Mouse (Mus musculus): ENCODE data around the gene Rps11. TPM values are rescaled to one million over a fixed set of nuclear protein-coding genes. Genes with fewer than 3 reads are reported as not detected.
A peak's percentile ranks its signal among the peaks of the same experiment; 100 is the strongest.
"Not testable (repeated sequence)": the region's sequence is repeated elsewhere in the genome, so short reads cannot be mapped to it uniquely, and the experiment has no call there.

Rps11 gene
- total RNA-seq (2014; rRNA removed) (1,069 and 1,136 TPM in 2 replicates), polyA plus RNA-seq (2015; fragmentation: Nextera tagmentation; extraction: Ambion mirVana) (671 and 697 TPM in 2 replicates)

- no peaks in the 10 kb centered on the region for H3K27me3 ChIP-seq (ENCODE audit: insufficient read depth, low read length)
- peaks cover 47% of the 10 kb centered on the region for H3K36me3 ChIP-seq (ENCODE audit: insufficient read depth, low read length)
- peak within 1 kb of the TSS; percentile 84 for H3K4me3 ChIP-seq (ENCODE audit: low read depth, low read length)
- H3K27ac ChIP-seq (ENCODE audit: low read depth, low read length), result peak within 1 kb of the TSS; percentile 92
- H3K9me3 ChIP-seq (ENCODE audit: low read length), result no peaks in the 10 kb centered on the region
- peak within 1 kb of the TSS; percentile 99 for H3K9ac ChIP-seq (replicated peaks; ENCODE audit: low read length, poor library complexity, severe bottlenecking)
- TF ChIP-seq CTCF (IDR thresholded peaks at IDR 0.05), result no peak; the same call in 1 of the 2 replicates
- WGBS, result 1% methylated on average over 59 of the region's 59 CpGs
- DNase-seq (ENCODE audit: low spot score) (peak; percentile 99), ATAC-seq (ENCODE audit: low FRiP score) (peak; percentile 88)
- H3K4me2 ChIP-seq (ENCODE audit: low read depth, low read length, poor library complexity, severe bottlenecking), result peak within 1 kb of the TSS; percentile 88
- peaks cover 6% of the 10 kb centered on the region for H3K4me1 ChIP-seq (ENCODE audit: insufficient read depth, low read length)
These were observed at the start of gene Rps11 for GRCm38 (mm10) chr7:45124224-45125143. Gene Rps11 (minus strand): TSS chr7:45124439.

GRCm38 (mm10) chr7:45173772-45174171 is 49.5 kb upstream of the Rps11 start:
- not testable (repeated sequence) for H3K4me2 ChIP-seq (ENCODE audit: low read depth, low read length, poor library complexity, severe bottlenecking); H3K9ac ChIP-seq (replicated peaks; ENCODE audit: low read length, poor library complexity, severe bottlenecking); H3K4me1 ChIP-seq (ENCODE audit: insufficient read depth, low read length); H3K27ac ChIP-seq (ENCODE audit: low read depth, low read length); H3K4me3 ChIP-seq (ENCODE audit: low read depth, low read length); H3K36me3 ChIP-seq (ENCODE audit: insufficient read depth, low read length); ATAC-seq (ENCODE audit: low FRiP score); H3K9me3 ChIP-seq (ENCODE audit: low read length); DNase-seq (ENCODE audit: low spot score)
- 67% methylated on average over 1 of the region's 1 CpGs for WGBS
- H3K27me3 ChIP-seq (ENCODE audit: insufficient read depth, low read length), result peaks cover 58% of the 10 kb centered on the region
- peak; percentile 60 for TF ChIP-seq CTCF (IDR thresholded peaks at IDR 0.05)

DNA sequence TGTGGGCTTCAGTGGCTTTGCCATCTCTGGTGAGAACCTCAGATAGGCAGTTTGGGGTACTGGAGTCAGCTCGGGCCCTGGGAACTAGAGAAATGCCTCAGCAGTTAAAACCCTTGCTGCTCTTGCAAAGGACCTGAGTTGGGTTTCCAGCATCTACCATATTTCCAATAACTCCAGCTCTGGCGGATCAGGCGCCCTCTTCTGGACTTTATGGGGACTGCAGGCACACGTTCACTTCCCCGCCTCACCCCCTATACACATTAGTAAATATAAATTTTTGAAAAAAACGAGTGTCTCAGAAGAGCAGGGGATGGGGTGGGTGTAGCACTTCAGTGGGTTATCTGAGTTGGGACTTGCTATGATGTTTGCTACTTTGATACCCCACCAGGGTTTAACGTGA is 48.7 kb upstream of the Rps11 start:
- DNase-seq (ENCODE audit: low spot score) (no peak), ATAC-seq (ENCODE audit: low FRiP score) (no peak)
- no peaks in the 10 kb centered on the region for H3K36me3 ChIP-seq (ENCODE audit: insufficient read depth, low read length)
- H3K4me1 ChIP-seq (ENCODE audit: insufficient read depth, low read length), result peaks cover 8% of the 10 kb centered on the region; the same call in 1 of the 2 replicates
- H3K9me3 ChIP-seq (ENCODE audit: low read length), result no peaks in the 10 kb centered on the region
- H3K27me3 ChIP-seq (ENCODE audit: insufficient read depth, low read length), result peaks cover 58% of the 10 kb centered on the region
- H3K4me2 ChIP-seq (ENCODE audit: low read depth, low read length, poor library complexity, severe bottlenecking), result no peak overlapping the region
- H3K4me3 ChIP-seq (ENCODE audit: low read depth, low read length), result no peak overlapping the region
- peak; percentile 17 for TF ChIP-seq CTCF (IDR thresholded peaks at IDR 0.05)
- WGBS, result 69% methylated on average over 7 of the region's 7 CpGs
- no peak overlapping the region for H3K27ac ChIP-seq (ENCODE audit: low read depth, low read length)
- no peak overlapping the region for H3K9ac ChIP-seq (replicated peaks; ENCODE audit: low read length, poor library complexity, severe bottlenecking)

GRCm38 (mm10) chr7:45169495-45169894 is 45.3 kb upstream of the Rps11 start:
- peaks cover 56% of the 10 kb centered on the region for H3K27me3 ChIP-seq (ENCODE audit: insufficient read depth, low read length)
- H3K36me3 ChIP-seq (ENCODE audit: insufficient read depth, low read length), result no peaks in the 10 kb centered on the region
- 94% methylated on average over 3 of the region's 3 CpGs for WGBS
- ATAC-seq (ENCODE audit: low FRiP score) (no peak), DNase-seq (ENCODE audit: low spot score) (no peak)
- H3K9me3 ChIP-seq (ENCODE audit: low read length), result no peaks in the 10 kb centered on the region
- no peak overlapping the region for H3K4me3 ChIP-seq (ENCODE audit: low read depth, low read length)
- TF ChIP-seq CTCF (IDR thresholded peaks at IDR 0.05), result no peak
- no peak overlapping the region for H3K27ac ChIP-seq (ENCODE audit: low read depth, low read length)
- H3K9ac ChIP-seq (replicated peaks; ENCODE audit: low read length, poor library complexity, severe bottlenecking), result no peak overlapping the region
- H3K4me2 ChIP-seq (ENCODE audit: low read depth, low read length, poor library complexity, severe bottlenecking), result no peak overlapping the region
- H3K4me1 ChIP-seq (ENCODE audit: insufficient read depth, low read length), result peaks cover 4% of the 10 kb centered on the region; the same call in 1 of the 2 replicates

DNA sequence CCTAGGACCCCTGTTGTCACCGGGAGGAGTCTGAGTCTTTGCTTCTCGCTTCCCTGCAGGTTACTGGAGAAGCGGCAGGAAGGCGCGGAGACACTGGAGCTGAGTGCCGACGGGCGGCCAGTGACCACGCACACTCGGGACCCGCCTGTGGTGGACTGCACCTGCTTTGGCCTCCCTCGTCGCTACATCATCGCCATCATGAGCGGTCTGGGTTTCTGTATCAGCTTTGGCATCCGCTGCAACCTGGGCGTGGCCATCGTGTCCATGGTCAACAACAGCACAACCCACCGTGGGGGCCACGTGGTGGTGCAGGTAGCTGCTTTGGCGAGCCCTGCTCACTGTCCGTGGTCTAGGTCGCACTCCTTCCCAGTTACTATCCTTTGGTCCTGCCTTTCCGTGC is 44.4 kb upstream of the Rps11 start:
- Histone ChIP-seq H3K27ac (ENCODE audit: low read depth, low read length) (no peak overlapping the region), H3K4me3 (ENCODE audit: low read depth, low read length) (peak overlapping the region; percentile 17; the same call in 1 of the 2 replicates), H3K9ac (replicated peaks; ENCODE audit: low read length, poor library complexity, severe bottlenecking) (no peak overlapping the region), H3K4me1 (ENCODE audit: insufficient read depth, low read length) (peaks cover 7% of the 10 kb centered on the region; the same call in 1 of the 2 replicates), H3K9me3 (ENCODE audit: low read length) (no peaks in the 10 kb centered on the region), H3K27me3 (ENCODE audit: insufficient read depth, low read length) (peaks cover 58% of the 10 kb centered on the region), H3K4me2 (ENCODE audit: low read depth, low read length, poor library complexity, severe bottlenecking) (peak overlapping the region; percentile 13; the same call in 1 of the 2 replicates), H3K36me3 (ENCODE audit: insufficient read depth, low read length) (no peaks in the 10 kb centered on the region)
- WGBS, result 4% methylated on average over 24 of the region's 24 CpGs
- TF ChIP-seq CTCF (IDR thresholded peaks at IDR 0.05), result no peak
- ATAC-seq (ENCODE audit: low FRiP score), result no peak
- DNase-seq (ENCODE audit: low spot score), result no peak

All from midbrain, postnatal 0 days (tissue).